Mouse (Mus musculus) midbrain, postnatal 0 days (tissue): ENCODE results near the gene Trim33. TPM values are rescaled to one million over a fixed set of nuclear protein-coding genes. Genes with fewer than 3 reads are reported as not detected.

ENCODE experiments used
- ATAC-seq: fragments of 200-750 bp; cut with Nextera tagmentation; 2 replicates; pipeline ENCODE4 v1.8.0; 2017; ENCODE audit warnings: moderate number of reproducible peaks, mild to moderate bottlenecking, moderate TSS enrichment, moderate library complexity; ENCODE audit not compliant: low FRiP score
- DNase-seq: peaks from one replicate; pipeline ENCODE4 v3.0.0-alpha.2; 2015; ENCODE audit warnings: low spot score
- H3K27ac ChIP-seq: fragments of 300-500 bp; sonication (generic); 2 replicates; pipeline ENCODE4 v1.5.1; 2014; ENCODE audit warnings: low read depth, mild to moderate bottlenecking, low read length, mixed read lengths
- H3K27me3 ChIP-seq: fragments of 300-500 bp; sonication (generic); 2 replicates; pipeline ENCODE4 v1.6.1; 2014; ENCODE audit warnings: low read length, control low read depth, mixed read lengths; ENCODE audit not compliant: insufficient read depth
- H3K36me3 ChIP-seq: fragments of 300-500 bp; sonication (generic); 2 replicates; pipeline ENCODE4 v1.6.1; 2014; ENCODE audit warnings: low read length, control low read depth, mixed read lengths; ENCODE audit not compliant: insufficient read depth
- H3K4me1 ChIP-seq: fragments of 300-500 bp; sonication (generic); 2 replicates; pipeline ENCODE4 v1.6.1; 2014; ENCODE audit warnings: mild to moderate bottlenecking, control low read depth, antibody characterized with exemption, low read length, mixed read lengths; ENCODE audit not compliant: insufficient read depth
- H3K4me2 ChIP-seq: fragments of 300-500 bp; sonication (generic); 2 replicates; pipeline ENCODE4 v1.6.1; 2014; ENCODE audit warnings: low read depth, mild to moderate bottlenecking, low read length, mixed read lengths; ENCODE audit not compliant: poor library complexity, severe bottlenecking
- H3K4me3 ChIP-seq: fragments of 300-500 bp; sonication (generic); 2 replicates; pipeline ENCODE4 v1.5.1; 2014; ENCODE audit warnings: low read depth, mild to moderate bottlenecking, low read length, moderate library complexity
- H3K9ac ChIP-seq: fragments of 300-500 bp; sonication (generic); replicated peaks from 2 replicates; pipeline ENCODE4 v1.6.1; 2014; ENCODE audit warnings: mild to moderate bottlenecking, low read length, moderate library complexity, mixed read lengths; ENCODE audit not compliant: poor library complexity, severe bottlenecking
- H3K9me3 ChIP-seq: fragments of 300-500 bp; sonication (generic); 2 replicates; pipeline ENCODE4 v1.6.1; 2016; ENCODE audit warnings: low read length, control low read depth
- CTCF ChIP-seq: IDR thresholded peaks from 2 replicates; pipeline ENCODE4 v1.5.1; 2016; ENCODE audit warnings: antibody characterized with exemption, mild to moderate bottlenecking
- WGBS: fragments of 180-500 bp; shearing (Covaris S2); extraction: QIAGEN DNeasy Blood & Tissue Kit; methylation state at CpG from one replicate; pipeline ENCODE4 v1.1.7; 2014; 5-methylcytosine and 5-hydroxymethylcytosine counted together
- polyA plus RNA-seq: library from polyadenylated mRNA; unstranded; fragments of >200 nt; fragmentation: Nextera tagmentation; extraction: Ambion mirVana; gene quantifications from 2 replicates; pipeline ENCODE4 v1.2.1, GENCODE M21; 2015
- total RNA-seq: library from RNA; depleted of rRNA; stranded (reverse); fragments of >200 nt; gene quantifications from 2 replicates; pipeline ENCODE4 v1.2.3, GENCODE M21; 2014; rRNA removed

The Trim33 gene
- total RNA-seq (55.1 and 64.3 TPM in 2 replicates), polyA plus RNA-seq (13.2 and 20.9 TPM in 2 replicates)

- peak within 1 kb of the TSS; percentile 81 for H3K4me2 ChIP-seq
- TF ChIP-seq CTCF = no peak; the same call in 1 of the 2 replicates
- H3K9me3 ChIP-seq = no peaks in the 10 kb centered on the region
- WGBS = under 1% methylated on average over 38 of the region's 136 CpGs
- peaks cover 9% of the 10 kb centered on the region; the same call in 1 of the 2 replicates for H3K4me1 ChIP-seq
- peak; percentile 90 for ATAC-seq
- peak within 1 kb of the TSS; percentile 96 for H3K27ac ChIP-seq
- H3K9ac ChIP-seq = peak within 1 kb of the TSS; percentile 97
- peak; percentile 95 for DNase-seq
- no peaks in the 10 kb centered on the region for H3K27me3 ChIP-seq
- peak within 1 kb of the TSS; percentile 70 for H3K4me3 ChIP-seq
- H3K36me3 ChIP-seq = no peaks in the 10 kb centered on the region
Measured at GRCm38 (mm10) chr3:103279182-103280149, at the start of gene Trim33. Gene Trim33, plus strand, starts transcription at chr3:103279293.

- no peak overlapping the region for H3K4me3 ChIP-seq
- DNase-seq = no peak
- no peak overlapping the region for H3K9ac ChIP-seq
- WGBS = 78% methylated on average over 4 of the region's 4 CpGs
- peak; percentile 22; the same call in 1 of the 2 replicates for TF ChIP-seq CTCF
- no peak overlapping the region for H3K27ac ChIP-seq
- H3K4me1 ChIP-seq = no peaks in the 10 kb centered on the region
- H3K4me2 ChIP-seq = no peak overlapping the region
- peaks cover 5% of the 10 kb centered on the region; the same call in 1 of the 2 replicates for H3K9me3 ChIP-seq
- no peaks in the 10 kb centered on the region for H3K27me3 ChIP-seq
- no peak for ATAC-seq
- no peaks in the 10 kb centered on the region for H3K36me3 ChIP-seq
Measured at GRCm38 (mm10) chr3:103232398-103232797, 46.7 kb upstream of the Trim33 start.

GRCm38 (mm10) chr3:103241524-103241923 lies 37.6 kb upstream of the Trim33 start:
- ATAC-seq = no peak
- whole genome bisulfite sequencing = 92% methylated on average over 2 of the region's 2 CpGs

GRCm38 (mm10) chr3:103242156-103242555 lies 36.9 kb upstream of the Trim33 start:
- 93% methylated on average over 3 of the region's 3 CpGs for WGBS
- TF ChIP-seq CTCF = no peak
- no peaks in the 10 kb centered on the region for H3K27me3 ChIP-seq

More at GRCm38 (mm10) chr3:103241524-103241923, 37.6 kb upstream of the Trim33 start:
- Histone ChIP-seq H3K36me3 (no peaks in the 10 kb centered on the region), H3K4me1 (no peaks in the 10 kb centered on the region), H3K4me3 (no peak overlapping the region), H3K9me3 (no peaks in the 10 kb centered on the region), H3K27ac (no peak overlapping the region), H3K27me3 (no peaks in the 10 kb centered on the region), H3K4me2 (no peak overlapping the region), H3K9ac (no peak overlapping the region)
- TF ChIP-seq CTCF = no peak
- no peak for DNase-seq

GRCm38 (mm10) chr3:103243491-103243890 lies 35.6 kb upstream of the Trim33 start:
- no peak for TF ChIP-seq CTCF
- no peaks in the 10 kb centered on the region for H3K4me1 ChIP-seq
- ATAC-seq (no peak), DNase-seq (no peak)
- no peak overlapping the region for H3K9ac ChIP-seq
- no peak overlapping the region for H3K4me3 ChIP-seq
- H3K27ac ChIP-seq = no peak overlapping the region
- no peaks in the 10 kb centered on the region for H3K9me3 ChIP-seq
- WGBS = 80% methylated on average over 2 of the region's 2 CpGs
- H3K4me2 ChIP-seq = no peak overlapping the region
- H3K36me3 ChIP-seq = no peaks in the 10 kb centered on the region
- no peaks in the 10 kb centered on the region for H3K27me3 ChIP-seq

More at GRCm38 (mm10) chr3:103242156-103242555, 36.9 kb upstream of the Trim33 start:
- Histone ChIP-seq H3K36me3 (no peaks in the 10 kb centered on the region), H3K9me3 (no peaks in the 10 kb centered on the region), H3K4me1 (no peaks in the 10 kb centered on the region), H3K4me3 (no peak overlapping the region), H3K9ac (no peak overlapping the region), H3K4me2 (no peak overlapping the region), H3K27ac (no peak overlapping the region)
- DNase-seq (no peak), ATAC-seq (no peak)
